Mouse (Mus musculus) lung, embryonic 15.5 days (tissue): ENCODE results near the gene Gm20518. TPM values are rescaled to one million over a fixed set of nuclear protein-coding genes. Genes with fewer than 3 reads are reported as not detected.

ENCODE experiments used
- ATAC-seq: fragments of 200-750 bp; cut with Nextera tagmentation; 2 replicates; pipeline ENCODE4 v1.8.0; 2017; ENCODE audit warnings: moderate number of reproducible peaks, borderline replicate concordance; ENCODE audit not compliant: low FRiP score, low TSS enrichment; ENCODE audit errors: extremely low read depth
- H3K27ac ChIP-seq: fragments of 300-500 bp; sonication (generic); 2 replicates; pipeline ENCODE4 v1.5.1; 2015; ENCODE audit warnings: moderate library complexity, mild to moderate bottlenecking, inconsistent platforms
- H3K27me3 ChIP-seq: fragments of 300-500 bp; sonication (generic); 2 replicates; pipeline ENCODE4 v1.6.1; 2015; ENCODE audit warnings: inconsistent platforms
- H3K36me3 ChIP-seq: fragments of 300-500 bp; sonication (generic); 2 replicates; pipeline ENCODE4 v1.6.1; 2015; ENCODE audit warnings: inconsistent platforms
- H3K4me1 ChIP-seq: fragments of 300-500 bp; sonication (generic); 2 replicates; pipeline ENCODE4 v1.6.1; 2015; ENCODE audit warnings: inconsistent platforms
- H3K4me2 ChIP-seq: fragments of 300-500 bp; sonication (generic); 2 replicates; pipeline ENCODE4 v1.6.1; 2015; ENCODE audit warnings: inconsistent platforms, mild to moderate bottlenecking, moderate library complexity
- H3K4me3 ChIP-seq: fragments of 300-500 bp; sonication (generic); 2 replicates; pipeline ENCODE4 v1.5.1; 2015; ENCODE audit warnings: mild to moderate bottlenecking, inconsistent platforms
- H3K9ac ChIP-seq: fragments of 300-500 bp; sonication (generic); 2 replicates; pipeline ENCODE4 v1.6.1; 2015; ENCODE audit warnings: inconsistent platforms
- H3K9me3 ChIP-seq: fragments of 300-500 bp; sonication (generic); 2 replicates; pipeline ENCODE4 v1.6.1; 2016; ENCODE audit warnings: inconsistent platforms
- WGBS: fragments of 180-500 bp; shearing (Covaris S2); methylation state at CpG from one replicate; pipeline ENCODE4 v1.1.7; 2015; 5-methylcytosine and 5-hydroxymethylcytosine counted together
- polyA plus RNA-seq: library from polyadenylated mRNA; unstranded; fragments of >200 nt; fragmentation: Nextera tagmentation; extraction: Ambion mirVana; gene quantifications from 2 replicates; pipeline ENCODE4 v1.2.1, GENCODE M21; 2015

Gene Gm20518
- polyA plus RNA-seq, 1 experiment from 2014 or later: 0.16 TPM

GRCm38 (mm10) chr16:17865293-17865692 is 26.2 kb downstream of the Gm20518 start:
- 65% methylated on average over 2 of the region's 2 CpGs for WGBS
- no peak for ATAC-seq
- Histone ChIP-seq H3K36me3 (peaks cover 16% of the 10 kb centered on the region), H3K9ac (no peak overlapping the region), H3K4me2 (no peak overlapping the region), H3K27ac (no peak overlapping the region), H3K27me3 (no peaks in the 10 kb centered on the region), H3K4me3 (no peak overlapping the region), H3K9me3 (no peaks in the 10 kb centered on the region), H3K4me1 (no peaks in the 10 kb centered on the region)

GRCm38 (mm10) chr16:17858592-17858991 is 32.9 kb downstream of the Gm20518 start:
- Histone ChIP-seq H3K4me3 (no peak overlapping the region), H3K4me1 (no peaks in the 10 kb centered on the region), H3K4me2 (no peak overlapping the region), H3K9me3 (no peaks in the 10 kb centered on the region), H3K36me3 (peaks cover 61% of the 10 kb centered on the region), H3K9ac (no peak overlapping the region), H3K27ac (no peak overlapping the region), H3K27me3 (no peaks in the 10 kb centered on the region)
- ATAC-seq: no peak

DNA sequence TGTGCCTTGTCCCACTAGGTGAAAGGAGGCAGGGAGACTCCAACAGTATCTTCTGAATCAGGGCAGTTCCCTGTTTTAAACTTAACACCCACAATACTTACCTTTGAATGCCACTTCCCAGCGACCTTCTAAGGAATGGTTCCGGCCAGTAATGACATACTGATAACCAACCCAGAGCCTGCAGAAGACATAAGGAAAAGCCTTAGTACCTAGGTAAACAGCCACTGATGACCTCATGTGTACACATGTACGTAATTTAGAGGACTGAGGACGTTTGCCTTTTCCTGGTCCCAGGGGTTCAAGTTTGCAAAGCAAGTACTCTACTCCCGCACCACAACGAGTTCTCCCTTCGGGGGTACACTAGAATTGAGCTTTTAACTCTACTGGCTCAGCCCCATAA is 34.3 kb downstream of the Gm20518 start:
- H3K4me2 ChIP-seq: no peak overlapping the region
- ATAC-seq: no peak
- no peaks in the 10 kb centered on the region for H3K4me1 ChIP-seq
- WGBS: 75% methylated on average over 7 of the region's 7 CpGs
- no peaks in the 10 kb centered on the region for H3K27me3 ChIP-seq
- no peak overlapping the region for H3K4me3 ChIP-seq
- no peak overlapping the region for H3K9ac ChIP-seq
- H3K36me3 ChIP-seq: peaks cover 71% of the 10 kb centered on the region
- no peak overlapping the region for H3K27ac ChIP-seq
- no peaks in the 10 kb centered on the region for H3K9me3 ChIP-seq

- no peaks in the 10 kb centered on the region for H3K9me3 ChIP-seq
- no peaks in the 10 kb centered on the region for H3K4me1 ChIP-seq
- WGBS: 83% methylated on average over 2 of the region's 2 CpGs
- peaks cover 87% of the 10 kb centered on the region for H3K36me3 ChIP-seq
- H3K27me3 ChIP-seq: no peaks in the 10 kb centered on the region
- H3K4me2 ChIP-seq: no peak overlapping the region
- ATAC-seq: no peak
- no peak overlapping the region for H3K27ac ChIP-seq
- H3K4me3 ChIP-seq: no peak overlapping the region
- no peak overlapping the region for H3K9ac ChIP-seq
Measured at GRCm38 (mm10) chr16:17853263-17853662, 38.2 kb downstream of the Gm20518 start.

DNA sequence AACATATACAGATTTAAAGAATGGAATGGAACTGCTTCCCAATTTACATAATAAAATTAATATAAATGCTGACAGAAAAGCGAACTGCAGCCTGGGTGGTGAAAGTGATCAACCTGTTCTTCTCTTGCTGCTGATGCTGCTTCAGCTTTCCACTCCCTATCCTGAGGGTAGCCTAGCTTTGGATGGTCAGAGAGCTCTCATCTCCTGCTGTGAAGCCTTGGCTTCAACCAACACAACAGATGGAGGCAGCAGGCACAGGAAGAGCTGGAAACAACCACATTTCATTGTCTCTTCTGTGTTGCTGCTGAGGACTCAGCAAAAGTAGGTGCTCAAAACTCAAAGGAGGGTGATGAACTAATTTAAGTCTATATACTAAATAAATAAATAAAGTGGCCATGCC is 39.6 kb downstream of the Gm20518 start:
- Histone ChIP-seq H3K9ac (no peak overlapping the region), H3K9me3 (no peaks in the 10 kb centered on the region), H3K4me2 (no peak overlapping the region), H3K36me3 (peaks cover 87% of the 10 kb centered on the region), H3K27ac (no peak overlapping the region), H3K4me1 (no peaks in the 10 kb centered on the region), H3K4me3 (no peak overlapping the region), H3K27me3 (no peaks in the 10 kb centered on the region)
- ATAC-seq: no peak
- WGBS: 89% methylated on average over 1 of the region's 1 CpGs

DNA sequence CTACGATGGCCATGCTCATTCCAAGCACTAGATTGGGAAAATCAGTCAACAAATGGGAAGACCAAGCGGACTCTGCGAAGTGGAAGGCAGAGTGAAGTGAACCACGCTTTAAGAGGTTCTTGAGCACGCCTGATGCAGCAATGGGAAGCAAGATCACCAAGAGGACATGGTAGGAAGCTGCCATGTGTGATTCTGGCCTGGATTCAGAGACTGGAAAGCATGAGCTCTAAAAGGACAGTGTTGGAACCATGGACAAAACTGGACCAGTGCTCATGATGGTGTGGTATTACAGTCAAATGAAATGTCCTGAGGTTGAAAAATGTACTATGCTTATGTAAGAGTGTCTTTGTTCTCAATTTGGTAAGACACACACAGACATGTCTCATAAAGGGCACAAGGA is 40.1 kb downstream of the Gm20518 start:
- no peak overlapping the region for H3K27ac ChIP-seq
- H3K9ac ChIP-seq: no peak overlapping the region
- H3K27me3 ChIP-seq: no peaks in the 10 kb centered on the region
- no peak for ATAC-seq
- H3K4me3 ChIP-seq: no peak overlapping the region
- no peak overlapping the region for H3K4me2 ChIP-seq
- peaks cover 87% of the 10 kb centered on the region for H3K36me3 ChIP-seq
- 94% methylated on average over 5 of the region's 5 CpGs for WGBS
- H3K4me1 ChIP-seq: no peaks in the 10 kb centered on the region
- H3K9me3 ChIP-seq: no peaks in the 10 kb centered on the region

DNA sequence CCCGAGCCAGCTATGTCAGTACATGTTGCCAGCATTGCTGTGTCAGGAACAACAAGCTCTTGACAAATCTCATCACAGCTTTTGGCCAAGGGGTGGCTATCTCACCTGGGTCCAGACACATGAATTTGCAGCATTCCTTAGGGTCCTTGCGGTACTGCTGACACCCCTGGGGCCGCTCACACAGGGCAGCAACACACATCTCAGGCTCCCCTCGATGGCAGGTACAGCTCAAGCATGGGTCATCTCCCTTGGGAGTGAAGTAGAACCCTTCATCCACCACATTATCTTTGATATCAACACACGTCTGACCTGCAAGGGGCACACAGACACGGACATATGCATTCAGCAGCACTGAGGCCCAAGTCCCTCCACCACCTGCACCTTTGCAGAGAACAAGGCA is 42.0 kb downstream of the Gm20518 start:
- no peak for ATAC-seq
- Histone ChIP-seq H3K4me3 (no peak overlapping the region), H3K9ac (no peak overlapping the region), H3K4me1 (no peaks in the 10 kb centered on the region), H3K36me3 (peaks cover 88% of the 10 kb centered on the region), H3K27ac (no peak overlapping the region), H3K9me3 (no peaks in the 10 kb centered on the region), H3K27me3 (no peaks in the 10 kb centered on the region), H3K4me2 (no peak overlapping the region)
- WGBS: 78% methylated on average over 6 of the region's 6 CpGs

- no peak overlapping the region for H3K4me2 ChIP-seq
- no peak overlapping the region for H3K27ac ChIP-seq
- H3K27me3 ChIP-seq: no peaks in the 10 kb centered on the region
- WGBS: 5% methylated on average over 1 of the region's 1 CpGs
- H3K4me1 ChIP-seq: no peaks in the 10 kb centered on the region
- no peak overlapping the region for H3K9ac ChIP-seq
- ATAC-seq: peak; percentile 46; the same call in 1 of the 2 replicates
- H3K9me3 ChIP-seq: no peaks in the 10 kb centered on the region
- peaks cover 89% of the 10 kb centered on the region for H3K36me3 ChIP-seq
- H3K4me3 ChIP-seq: no peak overlapping the region
Measured at GRCm38 (mm10) chr16:17848928-17849327, 42.5 kb downstream of the Gm20518 start.

- Histone ChIP-seq H3K9me3 (no peaks in the 10 kb centered on the region), H3K4me1 (no peaks in the 10 kb centered on the region), H3K4me2 (no peak overlapping the region), H3K4me3 (no peak overlapping the region), H3K27ac (no peak overlapping the region), H3K9ac (no peak overlapping the region), H3K36me3 (peaks cover 90% of the 10 kb centered on the region), H3K27me3 (no peaks in the 10 kb centered on the region)
- ATAC-seq: no peak
- 93% methylated on average over 6 of the region's 6 CpGs for WGBS
Measured at GRCm38 (mm10) chr16:17848431-17848830, 43.0 kb downstream of the Gm20518 start.

DNA sequence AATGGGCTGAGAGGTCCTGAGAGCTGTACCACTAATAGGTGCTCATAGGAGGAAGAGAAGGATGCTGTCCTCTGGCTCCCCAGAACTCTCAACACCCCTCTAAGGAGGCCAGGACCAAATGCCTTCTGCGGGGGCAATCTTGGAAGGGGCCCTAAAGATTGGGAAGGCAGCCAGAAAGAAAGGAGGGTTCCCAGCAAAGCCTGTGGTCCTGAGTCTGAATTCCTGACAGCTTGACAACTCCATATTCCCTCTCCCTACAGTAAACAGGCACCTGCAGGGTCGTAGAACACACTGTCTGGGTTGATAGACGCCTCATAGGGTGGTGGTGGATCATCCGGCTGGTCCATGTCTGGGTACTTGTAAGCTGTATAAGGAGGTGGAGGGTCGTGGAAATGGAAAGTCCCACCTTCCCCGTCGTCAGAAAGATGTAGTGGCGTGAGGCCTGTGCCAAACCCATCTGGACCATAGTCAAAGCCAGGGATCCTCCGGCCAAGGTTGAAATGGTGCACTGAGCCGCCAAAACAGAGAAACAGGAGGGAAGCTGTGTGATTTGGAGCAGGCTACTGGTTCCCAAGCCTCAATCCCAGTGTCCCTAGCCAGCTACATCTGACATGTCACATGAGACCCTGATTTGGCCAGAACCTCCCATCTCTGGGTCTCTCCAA is 47.6 kb downstream of the Gm20518 start:
- H3K27ac ChIP-seq: no peak overlapping the region
- no peaks in the 10 kb centered on the region for H3K9me3 ChIP-seq
- no peak for ATAC-seq
- H3K4me1 ChIP-seq: no peaks in the 10 kb centered on the region
- no peaks in the 10 kb centered on the region for H3K27me3 ChIP-seq
- H3K4me3 ChIP-seq: no peak overlapping the region
- WGBS: 86% methylated on average over 10 of the region's 10 CpGs
- H3K9ac ChIP-seq: no peak overlapping the region
- H3K4me2 ChIP-seq: no peak overlapping the region
- peaks cover 78% of the 10 kb centered on the region for H3K36me3 ChIP-seq

- Histone ChIP-seq H3K27me3 (peaks cover 2% of the 10 kb centered on the region; the same call in 1 of the 2 replicates), H3K9me3 (no peaks in the 10 kb centered on the region), H3K36me3 (peaks cover 64% of the 10 kb centered on the region), H3K27ac (no peak overlapping the region), H3K4me1 (no peaks in the 10 kb centered on the region), H3K4me2 (no peak overlapping the region), H3K9ac (no peak overlapping the region), H3K4me3 (no peak overlapping the region)
- ATAC-seq: no peak
- 96% methylated on average over 7 of the region's 7 CpGs for WGBS
Measured at GRCm38 (mm10) chr16:17842437-17842836, 49.0 kb downstream of the Gm20518 start.

- no peak overlapping the region for H3K9ac ChIP-seq
- H3K9me3 ChIP-seq: no peaks in the 10 kb centered on the region
- no peak for ATAC-seq
- H3K4me2 ChIP-seq: no peak overlapping the region
- peaks cover 40% of the 10 kb centered on the region for H3K36me3 ChIP-seq
- WGBS: 71% methylated on average over 4 of the region's 4 CpGs
- no peak overlapping the region for H3K4me3 ChIP-seq
- H3K27ac ChIP-seq: no peak overlapping the region
- peaks cover 27% of the 10 kb centered on the region for H3K27me3 ChIP-seq
- no peaks in the 10 kb centered on the region for H3K4me1 ChIP-seq
Measured at GRCm38 (mm10) chr16:17839976-17840375, 51.5 kb downstream of the Gm20518 start.

GRCm38 (mm10) chr16:17838051-17838450 is 53.4 kb downstream of the Gm20518 start, which contains the start of gene Car15:
TSS of gene Car15 (minus strand) at chr16:17838364.
- no peaks in the 10 kb centered on the region for H3K9me3 ChIP-seq
- ATAC-seq: no peak
- H3K4me2 ChIP-seq: no peak within 1 kb of the TSS
- H3K4me1 ChIP-seq: peaks cover 10% of the 10 kb centered on the region; the same call in 1 of the 2 replicates
- H3K27me3 ChIP-seq: peaks cover 46% of the 10 kb centered on the region
- H3K9ac ChIP-seq: no peak within 1 kb of the TSS
- no peak within 1 kb of the TSS for H3K27ac ChIP-seq
- H3K4me3 ChIP-seq: no peak within 1 kb of the TSS
- H3K36me3 ChIP-seq: peaks cover 22% of the 10 kb centered on the region
- WGBS: 79% methylated on average over 6 of the region's 6 CpGs
